Mouse (Mus musculus): ENCODE measurements around the gene Acvr2b.

The Acvr2b gene

DNA sequence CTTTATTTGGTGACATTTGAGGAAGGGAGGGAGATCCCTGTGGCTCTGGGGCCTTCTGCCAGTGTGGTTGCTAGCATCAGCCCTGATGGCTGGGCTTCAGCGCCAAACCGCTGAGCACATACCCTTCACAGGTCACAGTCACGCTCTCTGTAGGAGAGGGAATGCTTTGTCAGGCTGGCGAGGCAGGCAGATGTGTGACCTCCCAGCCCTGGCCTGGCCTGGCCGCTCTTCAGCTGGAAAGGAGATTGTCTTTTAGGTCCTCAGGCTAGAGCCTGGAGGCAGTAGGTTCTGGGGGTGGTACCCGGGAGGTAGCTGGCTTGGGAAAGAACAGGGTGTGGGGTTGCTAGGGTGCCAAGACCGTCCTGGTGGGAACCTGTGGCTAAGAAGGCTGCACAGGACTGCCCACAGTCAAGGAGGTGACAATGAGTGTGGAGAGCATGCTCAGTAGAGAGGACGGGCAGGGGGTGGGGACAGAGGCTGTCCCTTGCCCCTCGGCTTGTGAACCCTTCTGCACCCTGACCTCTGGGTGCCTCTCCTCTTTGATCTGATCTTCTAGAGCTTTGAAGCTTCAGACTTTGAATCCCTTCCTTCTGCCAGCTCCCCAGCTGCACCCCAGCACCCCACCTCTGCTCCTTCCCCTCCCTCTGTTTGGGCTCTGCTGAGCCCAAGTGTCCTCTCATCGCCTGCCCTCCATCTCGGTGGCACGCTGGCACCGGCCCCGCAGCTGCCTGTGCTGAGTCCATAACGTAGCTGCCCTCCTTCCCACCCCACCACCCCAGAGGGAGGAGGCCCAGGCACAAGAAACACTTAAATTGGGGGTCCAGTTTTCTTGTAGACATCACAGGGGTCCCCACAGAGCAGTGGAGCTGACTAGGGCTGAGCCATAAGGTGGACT is 73.0 kb downstream of the Acvr2b start:
- no peak for DNase-seq

DNA sequence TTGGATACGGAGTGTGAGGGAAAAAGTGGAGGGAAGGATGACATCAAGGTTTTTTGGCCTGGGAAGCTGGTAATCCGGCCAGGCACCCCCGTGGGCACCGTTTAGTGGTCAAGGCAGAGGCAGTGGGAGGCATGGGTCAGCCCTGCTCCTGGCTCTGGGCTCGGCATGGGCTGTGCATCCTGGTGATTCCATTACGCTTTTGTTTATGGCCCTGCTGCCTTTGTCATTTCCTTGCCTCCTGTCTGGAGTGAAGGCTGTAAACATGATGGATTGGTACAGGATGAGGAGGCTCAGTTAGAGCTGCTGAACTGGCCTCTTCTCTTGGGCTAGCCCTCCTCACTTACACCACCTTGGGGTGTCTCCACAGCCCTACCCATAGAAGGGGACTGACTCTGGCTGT is 75.8 kb downstream of the Acvr2b start:
- DNase-seq: no peak

DNA sequence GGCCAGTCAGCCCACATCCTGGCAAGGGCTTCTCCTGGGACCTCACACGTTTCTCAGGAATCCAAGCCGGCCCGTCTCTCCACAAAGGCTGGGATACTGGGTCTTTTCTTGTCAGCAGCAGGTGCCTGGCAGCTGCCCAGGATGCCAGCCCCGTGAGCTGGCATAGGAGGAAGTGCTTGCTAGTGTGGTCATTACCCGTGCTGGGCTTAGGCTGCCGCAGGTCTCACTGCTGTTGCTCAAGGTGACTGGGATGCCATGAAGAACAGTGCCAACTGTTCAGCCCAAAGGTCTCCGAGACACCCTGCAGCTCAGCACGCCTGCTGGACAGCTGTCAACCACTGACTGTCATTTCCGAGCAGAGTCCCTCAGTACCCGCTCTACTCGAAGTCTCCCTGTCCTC is 76.4 kb downstream of the Acvr2b start:
- DNase-seq: no peak

DNA sequence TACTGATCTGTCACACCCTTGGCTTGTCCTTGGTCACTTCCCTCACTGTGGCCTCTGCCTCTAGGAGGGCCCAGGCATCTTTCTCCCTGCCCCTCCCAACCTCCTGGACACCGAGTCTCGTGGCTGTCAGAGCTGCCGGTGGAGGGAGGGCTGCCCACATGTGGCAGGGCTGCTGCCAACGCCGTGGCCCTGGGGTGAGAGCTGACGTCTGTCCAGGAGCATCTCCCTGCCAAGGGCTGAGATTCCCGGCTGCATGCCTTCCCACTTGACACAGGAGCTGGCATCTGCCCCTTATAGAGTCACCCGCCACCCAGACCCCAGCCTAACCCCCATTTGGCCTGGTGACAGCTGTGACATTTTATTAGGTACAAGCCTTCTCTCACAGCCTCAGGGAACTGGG is 77.4 kb downstream of the Acvr2b start:
- no peak for DNase-seq

DNA sequence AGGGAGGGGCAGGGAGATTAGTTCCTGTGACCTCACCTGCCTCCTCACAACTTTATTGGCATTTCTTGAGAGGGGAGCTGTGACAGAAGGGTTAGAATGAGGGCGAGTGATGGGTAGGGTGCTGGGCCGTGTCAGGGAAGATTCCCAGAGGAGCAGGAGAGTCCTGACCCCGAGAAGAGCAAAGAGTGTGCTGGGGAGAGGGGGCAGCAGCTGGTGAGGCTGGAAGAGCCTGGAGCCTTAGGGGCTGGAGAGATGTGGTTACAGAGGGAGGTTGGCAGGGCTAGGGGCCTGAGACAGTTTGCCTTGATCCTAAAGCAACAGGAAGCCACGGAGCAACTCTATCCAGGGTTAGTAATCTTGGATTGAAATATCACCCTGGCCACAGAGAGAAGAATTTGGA is 79.7 kb downstream of the Acvr2b start:
- no peak for DNase-seq

DNA sequence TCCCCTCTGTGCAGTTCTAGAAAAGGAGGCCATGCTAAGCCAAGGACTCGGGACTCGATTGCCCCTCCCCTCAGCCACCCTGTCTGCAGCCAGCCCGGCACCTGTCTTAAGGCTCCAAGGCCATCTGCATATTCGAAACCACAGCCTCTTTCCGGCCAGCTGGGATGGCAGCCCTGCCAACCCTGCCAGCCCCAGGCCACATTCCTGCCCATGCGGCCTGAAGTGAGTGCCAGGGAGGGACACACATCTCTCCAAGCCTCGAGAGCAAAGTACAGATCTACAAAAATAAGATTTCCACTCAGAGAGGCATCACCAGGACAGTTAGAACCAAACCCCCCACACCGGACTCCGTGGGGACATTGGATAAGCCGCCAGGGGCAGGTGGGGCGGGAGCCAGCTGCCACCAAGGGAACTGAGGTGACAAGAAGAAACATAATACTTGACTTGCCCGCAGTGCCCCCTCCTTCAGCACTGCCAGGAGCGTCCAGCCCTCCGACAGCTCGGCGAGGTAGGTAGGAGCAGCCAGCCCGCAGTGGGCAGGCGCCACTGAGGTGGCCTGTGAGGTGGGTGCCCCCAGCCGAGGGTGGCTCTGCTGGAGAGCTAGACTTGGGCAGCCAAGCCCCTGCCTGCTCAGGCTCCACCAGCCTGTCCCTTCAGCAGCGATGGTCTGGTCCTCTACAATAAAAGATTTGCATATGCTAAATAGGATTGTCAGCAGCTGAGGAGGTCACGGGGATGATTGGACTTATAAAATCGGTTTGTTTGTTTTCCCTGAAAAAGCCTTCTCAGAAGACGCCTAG is 81.8 kb downstream of the Acvr2b start:
- peak; percentile 55 for DNase-seq

DNA sequence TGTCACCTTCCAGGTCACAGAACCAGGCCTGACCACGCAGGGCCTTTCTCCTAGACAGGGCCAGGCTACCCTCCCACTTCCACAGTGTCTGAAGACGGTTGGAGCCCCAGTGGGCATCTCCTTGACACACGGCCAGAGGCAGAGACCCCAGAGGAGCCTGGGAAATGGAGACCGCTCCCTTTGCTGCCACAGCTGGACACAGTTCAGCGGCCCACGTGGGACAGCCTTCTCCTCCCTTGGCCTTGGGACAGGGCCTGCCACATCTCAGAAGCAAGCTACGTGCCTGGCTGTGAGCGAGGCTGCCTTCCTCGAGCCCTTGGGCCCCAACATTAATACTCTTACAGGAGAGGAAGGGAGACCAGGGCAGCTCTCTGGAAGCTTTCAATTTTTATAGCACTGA is 82.5 kb downstream of the Acvr2b start:
- no peak for DNase-seq

All from thymus, postnatal 4 days (tissue).